Mouse (Mus musculus) ES-Bruce4 (cell line): Measurements from ENCODE around the gene Fhit.

Experiments used
- CTCF ChIP-seq: IDR thresholded peaks from one replicate; pipeline ENCODE4 v1.8.1; 2011; ENCODE audit warnings: low read depth, low read length
- EP300 ChIP-seq: IDR thresholded peaks from 2 replicates; pipeline ENCODE4 v1.6.1; 2011; ENCODE audit warnings: low read depth, low read length; ENCODE audit not compliant: insufficient read depth
- POLR2A ChIP-seq: IDR thresholded peaks from one replicate; pipeline ENCODE4 v1.8.1; 2011; ENCODE audit warnings: low read length; ENCODE audit not compliant: insufficient read depth

DNA sequence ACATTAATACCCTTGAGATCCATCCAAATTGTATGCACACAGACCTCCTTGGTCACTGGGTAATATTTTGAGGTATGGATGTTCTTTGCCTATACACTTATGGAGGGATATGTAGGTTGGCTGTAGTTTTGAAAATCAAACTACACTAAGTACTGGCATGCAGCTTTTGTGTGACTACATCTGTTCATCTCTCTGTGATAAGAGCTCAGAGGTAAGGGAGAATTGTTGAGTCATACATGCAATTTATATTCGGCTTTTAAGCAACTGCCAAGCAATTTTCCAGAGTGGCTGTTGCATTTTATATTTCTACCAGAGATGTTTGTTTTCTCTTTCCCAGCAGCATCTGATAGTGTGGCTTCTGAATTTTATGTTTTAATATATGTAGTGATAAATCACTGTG lies 1374.4 kb downstream of the Fhit start:
- TF ChIP-seq POLR2A (no peak), EP300 (no peak), CTCF (no peak)
